Mouse (Mus musculus) bone marrow macrophage, adult 2 months (primary cell): ENCODE data around the gene Sbk1. TPM values are rescaled to one million over a fixed set of nuclear protein-coding genes. Genes with fewer than 3 reads are reported as not detected.

Experiments
- H3K27ac ChIP-seq: 2 replicates; pipeline ENCODE4 v1.5.1; 2012; ENCODE audit warnings: low read depth, low read length; ENCODE audit not compliant: insufficient read depth
- H3K4me1 ChIP-seq: 2 replicates; pipeline ENCODE4 v1.6.1; 2012; ENCODE audit warnings: low read length; ENCODE audit not compliant: control insufficient read depth, insufficient read depth
- H3K4me3 ChIP-seq: 2 replicates; pipeline ENCODE4 v1.5.1; 2012; ENCODE audit warnings: mild to moderate bottlenecking, low read length, moderate library complexity; ENCODE audit not compliant: insufficient read depth
- CTCF ChIP-seq: IDR thresholded peaks from 2 replicates; pipeline ENCODE4 v1.5.1; 2012; ENCODE audit warnings: low read depth, mild to moderate bottlenecking, low read length, moderate library complexity
- POLR2A ChIP-seq: IDR thresholded peaks from 2 replicates; pipeline ENCODE4 v1.6.1; 2012; ENCODE audit warnings: mild to moderate bottlenecking, low read depth, low read length, borderline replicate concordance
- polyA plus RNA-seq: library from polyadenylated mRNA; stranded (reverse); fragments of >200 nt; gene quantifications from 2 replicates; pipeline ENCODE4 v1.2.4, GENCODE M21; 2012; ENCODE audit not compliant: missing spikeins, insufficient read depth, insufficient read length

Sbk1 gene
- polyA plus RNA-seq, 1 experiment: 6.3 TPM

- Histone ChIP-seq H3K4me1 (peaks cover 8% of the 10 kb centered on the region), H3K4me3 (no peak overlapping the region)
- TF ChIP-seq CTCF (no peak), POLR2A (no peak)
These were observed 28.2 kb upstream of the Sbk1 start for GRCm38 (mm10) chr7:126244168-126244750.

GRCm38 (mm10) chr7:126248088-126248487, 24.3 kb upstream of the Sbk1 start:
- H3K4me3 ChIP-seq: no peak overlapping the region
- H3K27ac ChIP-seq: no peak overlapping the region
- peaks cover 8% of the 10 kb centered on the region for H3K4me1 ChIP-seq
- TF ChIP-seq CTCF (no peak), POLR2A (no peak)

More at GRCm38 (mm10) chr7:126244168-126244750, 28.2 kb upstream of the Sbk1 start:
- no peak overlapping the region for H3K27ac ChIP-seq

GRCm38 (mm10) chr7:126248641-126249141, 23.7 kb upstream of the Sbk1 start:
- Histone ChIP-seq H3K4me1 (peaks cover 8% of the 10 kb centered on the region), H3K4me3 (no peak overlapping the region), H3K27ac (no peak overlapping the region)
- TF ChIP-seq CTCF: no peak
- TF ChIP-seq POLR2A: no peak

GRCm38 (mm10) chr7:126249146-126249545, 23.3 kb upstream of the Sbk1 start:
- H3K27ac ChIP-seq: no peak overlapping the region

GRCm38 (mm10) chr7:126249986-126250385, 22.4 kb upstream of the Sbk1 start:
- TF ChIP-seq CTCF (no peak), POLR2A (no peak)
- Histone ChIP-seq H3K27ac (no peak overlapping the region), H3K4me3 (no peak overlapping the region), H3K4me1 (no peaks in the 10 kb centered on the region)

More at GRCm38 (mm10) chr7:126249146-126249545, 23.3 kb upstream of the Sbk1 start:
- TF ChIP-seq POLR2A (no peak), CTCF (no peak)
- Histone ChIP-seq H3K4me1 (peaks cover 3% of the 10 kb centered on the region), H3K4me3 (no peak overlapping the region)

GRCm38 (mm10) chr7:126250481-126250880, 21.9 kb upstream of the Sbk1 start:
- Histone ChIP-seq H3K4me3 (no peak overlapping the region), H3K27ac (no peak overlapping the region)
- no peak for TF ChIP-seq CTCF

GRCm38 (mm10) chr7:126251698-126252097, 20.7 kb upstream of the Sbk1 start:
- TF ChIP-seq CTCF: no peak
- TF ChIP-seq POLR2A: no peak
- no peaks in the 10 kb centered on the region for H3K4me1 ChIP-seq
- H3K4me3 ChIP-seq: no peak overlapping the region
- H3K27ac ChIP-seq: no peak overlapping the region

More at GRCm38 (mm10) chr7:126250481-126250880, 21.9 kb upstream of the Sbk1 start:
- no peaks in the 10 kb centered on the region for H3K4me1 ChIP-seq

- TF ChIP-seq POLR2A (no peak), CTCF (no peak)
- Histone ChIP-seq H3K4me1 (no peaks in the 10 kb centered on the region), H3K4me3 (no peak overlapping the region), H3K27ac (no peak overlapping the region)
These were observed 20.2 kb upstream of the Sbk1 start for GRCm38 (mm10) chr7:126252230-126252629.

- Histone ChIP-seq H3K4me1 (no peaks in the 10 kb centered on the region), H3K27ac (no peak overlapping the region), H3K4me3 (no peak overlapping the region)
- TF ChIP-seq POLR2A: no peak
- TF ChIP-seq CTCF: peak; percentile 78
These were observed 11.9 kb upstream of the Sbk1 start for GRCm38 (mm10) chr7:126260280-126261210.

GRCm38 (mm10) chr7:126261823-126262222, 10.6 kb upstream of the Sbk1 start:
- H3K27ac ChIP-seq: no peak overlapping the region
- no peak for TF ChIP-seq CTCF
- TF ChIP-seq POLR2A: no peak
- H3K4me1 ChIP-seq: no peaks in the 10 kb centered on the region
- no peak overlapping the region for H3K4me3 ChIP-seq
